Mouse (Mus musculus): ENCODE results near the gene Tdrd1.

DNA sequence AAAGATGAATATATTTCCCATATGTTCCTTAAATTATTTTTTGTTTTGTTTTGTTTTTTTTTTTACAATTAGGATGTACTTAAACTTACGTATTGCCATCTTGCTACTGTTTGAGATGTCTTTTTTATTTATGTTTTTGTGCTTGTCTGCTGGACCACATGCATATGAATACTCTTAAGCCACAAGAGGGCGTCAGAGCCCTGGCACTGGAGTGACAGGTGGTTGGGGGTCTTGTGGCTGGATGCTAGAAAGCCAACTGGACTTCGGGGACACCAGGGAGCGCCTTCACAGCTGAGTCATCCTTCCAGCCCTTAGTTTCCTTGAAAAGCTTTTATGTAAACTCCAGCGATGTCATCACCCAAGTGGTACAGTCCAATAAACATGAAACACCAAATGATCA, 17.2 kb upstream of the Tdrd1 start:
- TF ChIP-seq CTCF (IDR thresholded peaks at IDR 0.05; ENCODE audit: low read depth), result peak; percentile 70
- TF ChIP-seq EP300 (optimal IDR thresholded peaks at IDR 0.05), result no peak

Data from stomach, postnatal 0 days (tissue).